Mouse (Mus musculus): ENCODE results near the gene Zdhhc7.

Gene Zdhhc7

GRCm38 (mm10) chr8:120113758-120114255 lies 12.5 kb upstream of the Zdhhc7 start, which contains the start of gene 6430548M08Rik:
TSS of gene 6430548M08Rik (plus strand) at chr8:120114152.
- peak; percentile 100 for DNase-seq

- peak; percentile 77 for DNase-seq
Observed at GRCm38 (mm10) chr8:120113306-120113705, 12.0 kb upstream of the Zdhhc7 start.

DNA sequence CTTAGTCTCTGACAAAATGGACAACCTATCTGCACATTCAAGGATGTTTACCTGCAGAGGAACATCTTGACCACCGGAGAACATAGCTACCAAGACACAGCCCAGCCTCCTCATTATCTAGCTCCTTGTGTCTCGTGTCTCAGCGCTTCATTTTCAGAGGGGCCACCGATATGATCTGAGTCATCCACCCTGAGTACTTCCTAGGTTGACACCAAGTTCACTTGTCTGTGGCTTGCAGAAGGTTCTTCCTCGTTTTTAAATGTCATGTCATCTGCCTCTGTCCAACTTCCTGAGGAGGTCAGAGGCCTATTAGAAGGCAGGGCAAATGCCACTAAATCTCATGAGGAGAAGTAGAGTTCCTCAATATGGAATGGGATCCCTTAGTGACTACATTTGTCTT lies 11.3 kb upstream of the Zdhhc7 start:
- DNase-seq: no peak

DNA sequence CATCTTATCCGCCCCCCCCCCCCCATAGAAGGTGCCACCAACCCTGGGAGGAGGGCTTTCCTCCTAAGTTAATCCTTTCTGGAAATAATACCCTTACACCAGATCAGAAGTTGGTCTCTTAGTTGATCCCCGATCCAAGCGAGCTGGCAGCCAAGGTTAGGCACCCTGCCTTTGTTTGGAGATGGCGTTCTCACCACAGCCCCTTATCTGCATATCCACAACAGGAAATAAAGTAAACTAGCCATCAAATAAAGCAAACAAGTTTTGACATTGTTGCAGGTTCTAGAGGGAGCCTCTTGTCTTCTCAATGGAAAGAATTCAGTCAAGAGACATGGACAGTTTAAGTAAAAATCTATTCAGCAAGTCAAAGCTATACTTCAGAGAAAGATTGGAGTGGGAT lies 10.1 kb upstream of the Zdhhc7 start:
- no peak for DNase-seq

GRCm38 (mm10) chr8:120110966-120111365 lies 9.7 kb upstream of the Zdhhc7 start:
- DNase-seq: no peak

GRCm38 (mm10) chr8:120109149-120109548 lies 7.9 kb upstream of the Zdhhc7 start:
- no peak for DNase-seq

- peak; percentile 85 for DNase-seq
Observed at GRCm38 (mm10) chr8:120104721-120105272, 3.5 kb upstream of the Zdhhc7 start.

- DNase-seq: peak; percentile 48
Observed at GRCm38 (mm10) chr8:120103916-120104315, 2.6 kb upstream of the Zdhhc7 start.

DNA sequence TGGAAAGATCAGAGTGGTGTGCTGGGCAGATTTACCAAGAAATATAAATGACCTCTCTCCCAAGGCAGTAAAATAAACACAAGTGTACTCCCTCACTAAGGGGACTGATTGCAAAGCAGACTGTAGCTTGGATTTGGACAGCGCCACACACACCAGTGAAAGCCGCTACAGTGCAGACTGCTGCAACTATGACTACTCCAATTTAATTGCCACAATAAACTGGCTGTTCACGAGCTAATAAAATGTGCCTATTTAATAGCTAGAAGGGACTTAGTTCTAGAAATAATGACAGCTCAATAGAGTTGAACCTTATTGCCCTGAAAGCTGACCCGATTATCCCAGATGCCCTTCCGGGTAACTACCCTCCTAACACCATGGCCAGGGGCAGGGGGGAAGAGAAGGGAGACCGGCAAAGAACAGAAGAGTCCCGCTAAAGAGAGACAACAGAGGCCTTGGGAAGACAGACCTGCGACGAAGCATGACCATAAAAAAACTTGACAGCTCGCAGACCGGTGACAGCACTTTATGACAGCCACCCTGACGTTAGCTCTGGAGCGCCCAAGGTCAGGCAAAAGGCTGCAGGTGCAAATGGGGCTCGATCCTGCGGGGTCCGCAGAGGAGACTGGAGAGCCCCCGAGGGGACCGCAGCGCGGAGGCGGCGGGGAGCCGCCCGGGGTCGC lies 754 bp downstream of the Zdhhc7 start:
- no peak for DNase-seq

DNA sequence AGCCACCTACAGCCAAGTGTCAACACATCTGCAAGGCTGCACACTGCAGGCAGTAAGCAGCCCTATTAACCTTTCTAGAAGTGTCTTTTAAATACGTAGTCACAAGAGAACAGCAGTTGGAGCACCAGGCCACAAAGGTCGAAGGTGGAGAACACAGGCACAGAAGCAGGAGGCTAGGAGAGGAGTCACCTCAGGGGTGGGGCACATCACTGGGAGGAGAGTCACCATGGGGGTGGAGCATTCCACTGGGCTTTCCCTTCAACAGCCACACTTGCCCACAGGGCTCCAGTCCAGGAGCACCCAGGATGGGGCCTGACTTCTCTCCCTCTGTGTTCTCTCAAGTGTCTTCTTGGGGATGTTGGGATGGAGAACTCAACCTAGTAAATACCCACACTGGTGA lies 4.8 kb downstream of the Zdhhc7 start:
- no peak for DNase-seq

- DNase-seq: no peak
Observed at GRCm38 (mm10) chr8:120094801-120095200, 6.5 kb downstream of the Zdhhc7 start.

GRCm38 (mm10) chr8:120093103-120093502 lies 8.2 kb downstream of the Zdhhc7 start:
- DNase-seq: no peak

DNA sequence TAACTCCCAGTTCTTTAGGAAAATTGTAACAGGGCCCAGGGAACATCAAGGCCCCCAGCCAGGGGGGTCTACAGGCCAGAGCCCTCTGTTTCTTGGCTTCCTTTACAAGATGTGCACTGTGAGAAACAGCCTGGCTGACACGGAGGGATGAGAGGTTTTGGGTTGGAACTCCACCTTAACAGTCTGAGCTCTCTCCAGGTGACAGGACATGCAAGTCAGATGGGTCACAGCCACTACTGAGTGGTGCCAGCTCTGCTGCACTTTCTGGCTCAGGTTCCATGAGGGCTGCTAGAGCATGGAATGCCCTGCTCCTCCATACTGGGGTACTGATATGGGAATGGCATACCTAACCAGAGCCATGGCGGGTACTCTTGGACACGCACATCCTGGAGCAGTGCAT lies 10.2 kb downstream of the Zdhhc7 start:
- no peak for DNase-seq

GRCm38 (mm10) chr8:120089511-120089910 lies 11.8 kb downstream of the Zdhhc7 start:
- no peak for DNase-seq

DNA sequence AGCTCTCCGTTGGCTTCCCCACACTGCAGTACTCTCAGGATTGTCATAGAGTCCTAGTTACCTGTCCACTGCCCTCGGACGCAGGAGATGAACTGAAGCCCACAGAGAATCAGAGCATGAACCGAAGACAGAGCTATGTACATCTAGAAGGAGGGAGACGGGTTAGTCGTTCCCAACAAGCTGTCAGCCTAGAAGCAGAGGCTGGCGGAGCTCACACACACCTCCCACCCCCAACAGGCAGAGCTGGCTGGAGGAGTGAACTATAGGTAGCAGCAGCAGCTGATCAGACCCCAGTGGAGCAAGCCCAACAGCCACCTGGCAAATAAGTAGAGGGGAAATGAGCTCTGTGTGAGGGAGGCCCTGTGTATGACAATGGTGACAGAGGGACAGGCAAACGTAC lies 16.5 kb downstream of the Zdhhc7 start:
- no peak for DNase-seq

DNA sequence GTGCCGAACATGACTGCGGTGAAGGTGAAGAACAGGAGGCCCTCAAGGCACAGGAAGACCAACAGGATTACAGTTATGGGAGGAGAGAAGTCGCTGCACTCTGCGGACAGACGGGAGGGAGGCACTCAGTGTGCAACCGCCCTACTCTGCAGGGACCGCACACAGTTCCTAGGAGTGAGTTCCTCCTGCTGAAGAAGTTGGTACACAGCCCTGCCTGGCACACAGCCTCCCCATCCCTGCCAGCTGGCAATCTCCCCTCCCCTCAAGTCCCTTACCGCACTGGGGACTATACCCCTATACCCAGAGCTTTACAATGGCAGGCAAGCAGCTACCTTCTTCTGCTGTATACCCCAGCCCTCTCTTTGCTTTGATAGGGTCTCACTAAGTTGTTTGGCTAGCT lies 18.0 kb downstream of the Zdhhc7 start:
- DNase-seq: no peak

DNA sequence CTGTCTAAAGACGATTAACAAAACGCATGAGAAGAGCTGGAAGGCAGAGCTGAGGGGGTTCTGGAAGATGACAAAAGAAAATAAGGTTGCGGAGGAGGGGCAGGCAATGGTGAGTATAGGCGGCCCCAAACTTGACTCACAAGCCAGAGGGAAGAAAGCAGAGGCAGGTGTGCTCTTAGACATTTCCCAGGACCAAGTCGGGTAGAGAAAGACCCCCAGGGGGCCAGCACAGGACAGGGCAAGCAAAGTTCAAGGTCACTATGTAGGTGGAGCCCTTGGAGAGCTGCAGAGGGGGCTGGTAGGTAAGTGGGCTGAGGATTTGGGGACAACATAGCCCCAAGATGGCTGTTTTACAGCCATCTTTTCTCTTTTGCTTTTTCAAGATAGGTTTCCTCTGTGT lies 21.9 kb downstream of the Zdhhc7 start:
- no peak for DNase-seq

DNA sequence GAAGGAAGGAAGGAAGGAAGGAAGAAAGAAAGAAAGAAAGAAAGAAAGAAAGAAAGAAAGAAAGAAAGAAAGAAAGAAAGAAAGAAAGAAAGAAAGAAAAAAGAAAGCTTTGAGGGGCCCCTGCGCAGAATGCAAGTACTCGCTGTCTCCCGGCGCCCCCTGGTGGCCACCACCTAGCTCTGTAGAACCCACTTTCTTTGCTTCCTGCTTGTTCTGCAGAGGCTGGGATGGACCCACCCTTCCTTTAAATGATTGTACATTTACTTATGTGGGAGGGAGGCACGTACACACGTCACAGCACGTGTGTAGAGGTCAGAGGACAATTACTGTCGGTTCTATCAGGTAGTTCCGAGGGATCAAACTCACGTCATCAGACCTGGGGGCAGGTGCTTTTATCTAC lies 23.2 kb downstream of the Zdhhc7 start:
- peak; percentile 94 for DNase-seq

- no peak for DNase-seq
Observed at GRCm38 (mm10) chr8:120075347-120075746, 25.9 kb downstream of the Zdhhc7 start.

DNA sequence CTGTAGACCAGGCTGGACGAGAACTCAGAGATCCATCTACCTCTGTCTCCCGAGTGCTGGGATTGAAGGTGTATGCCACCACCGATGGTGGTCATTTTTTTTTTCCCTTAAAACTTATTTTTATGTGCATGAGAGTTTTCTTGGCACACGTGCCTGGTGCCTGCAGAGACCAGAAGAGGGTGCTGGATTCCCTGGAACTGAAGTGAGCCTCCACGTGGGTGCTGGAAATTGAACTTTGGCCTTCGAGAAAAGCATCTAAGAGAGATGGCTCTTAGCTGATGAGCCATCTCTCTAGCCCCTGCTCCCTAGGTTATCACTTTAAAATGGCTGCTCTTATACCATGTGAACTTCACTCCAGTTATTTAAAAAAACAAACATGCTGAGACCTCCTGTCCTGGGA lies 26.8 kb downstream of the Zdhhc7 start:
- DNase-seq: no peak

- DNase-seq: peak; percentile 72
Observed at GRCm38 (mm10) chr8:120072827-120073226, 28.5 kb downstream of the Zdhhc7 start.

DNA sequence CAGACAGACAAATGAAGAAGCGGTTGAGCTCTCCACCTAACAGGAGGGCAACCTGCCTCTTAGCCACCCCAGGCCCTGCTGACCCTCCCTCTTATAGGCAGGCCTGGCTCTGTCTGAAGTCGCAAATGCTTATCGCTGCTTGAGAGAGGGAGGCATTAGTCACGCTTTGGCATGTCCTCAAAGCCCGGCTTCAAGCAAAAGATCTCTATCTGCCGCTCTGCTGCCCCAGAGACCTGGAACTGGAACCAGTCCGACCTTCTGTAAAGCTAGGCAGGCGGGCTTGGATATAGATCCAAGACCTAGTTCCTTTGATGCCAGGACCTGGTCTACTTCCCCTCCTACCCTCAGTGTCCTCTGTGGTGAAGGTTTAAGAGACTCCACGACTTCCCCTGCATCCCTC lies 29.0 kb downstream of the Zdhhc7 start:
- DNase-seq: no peak

DNA sequence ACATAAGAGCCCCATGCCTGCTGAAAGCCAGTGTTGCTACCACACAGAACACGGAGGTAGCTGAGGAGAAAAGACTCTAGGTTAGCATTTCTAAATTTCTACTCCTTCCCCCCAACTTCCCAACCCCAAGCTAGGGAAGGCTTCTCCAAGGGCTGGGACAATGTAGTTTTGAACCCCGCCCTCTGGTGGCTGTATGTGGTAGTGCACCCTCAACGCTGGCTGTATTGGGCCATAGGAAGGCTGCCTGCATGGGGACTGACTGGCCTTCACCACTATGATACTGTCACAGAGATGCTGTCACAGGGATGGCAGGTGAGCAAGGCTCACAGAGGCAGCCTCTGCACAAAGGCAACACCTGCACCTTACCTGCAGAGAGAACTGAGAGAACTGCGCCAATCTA lies 29.6 kb downstream of the Zdhhc7 start:
- peak; percentile 91 for DNase-seq

- DNase-seq: peak; percentile 84
Observed at GRCm38 (mm10) chr8:120067936-120068668, 33.2 kb downstream of the Zdhhc7 start.
